Mouse (Mus musculus) lung, adult 2 months (tissue): Measurements from ENCODE around the gene Dab2.

Experiments
- CTCF ChIP-seq: fragments of 200-500 bp; IDR thresholded peaks from 2 replicates; pipeline ENCODE4 v1.5.1; 2011; ENCODE audit warnings: mild to moderate bottlenecking, low read length, control low read depth; ENCODE audit not compliant: insufficient read depth
- POLR2A ChIP-seq: fragments of 200-500 bp; IDR thresholded peaks from 2 replicates; pipeline ENCODE4 v1.6.1; 2011; ENCODE audit warnings: low read depth, mild to moderate bottlenecking, control low read depth, low read length, borderline replicate concordance; ENCODE audit errors: extremely low read depth

GRCm38 (mm10) chr15:6388146-6388545 lies 88.6 kb downstream of the Dab2 start:
- TF ChIP-seq POLR2A (no peak), CTCF (no peak)
